Mouse (Mus musculus): Measurements from ENCODE around the gene Rprd2. TPM values are rescaled to one million over a fixed set of nuclear protein-coding genes. Genes with fewer than 3 reads are reported as not detected.
"Not testable (repeated sequence)": the region's sequence is repeated elsewhere in the genome, so short reads cannot be mapped to it uniquely, and the experiment has no call there.

Gene Rprd2
- total RNA-seq (2018; cell fraction: chromatin; rRNA removed) = 100 to 1,000 TPM in 2 of 26 experiments, 10 to 100 TPM in 24; 21.7 to 121 (median 63.9) TPM
- 10 to 100 TPM; 26.6 to 59.6 (median 44.1) TPM for total RNA-seq (2018; cell fraction: cytosol; rRNA removed)
- 100 to 1,000 TPM in 3 of 26 experiments, 10 to 100 TPM in 23; 24.1 to 116 (median 52.2) TPM for total RNA-seq (2018; cell fraction: nucleus; rRNA removed)
- polyA plus RNA-seq (2018) = 15.5 to 19.9 TPM (median 19.3 TPM) in 3 replicates

GRCm38 (mm10) chr3:95818571-95819288, at the start of gene Rprd2:
TSS of gene Rprd2 (minus strand) at chr3:95818863.
- peak within 1 kb of the TSS; percentile 82 for H3K4me3 ChIP-seq (ENCODE audit: inconsistent target)
- H3K36me3 ChIP-seq (ENCODE audit: inconsistent target) = no peaks in the 10 kb centered on the region
- under 1% methylated on average over 57 of the region's 60 CpGs for WGBS (ENCODE audit: missing documents)
- peak within 1 kb of the TSS; percentile 95 for H3K27ac ChIP-seq
- H3K79me2 ChIP-seq (ENCODE audit: inconsistent target) = peaks cover 46% of the 10 kb centered on the region

GRCm38 (mm10) chr3:95867408-95867807, 48.7 kb upstream of the Rprd2 start:
- Histone ChIP-seq H3K27ac (no peak overlapping the region), H3K36me3 (ENCODE audit: inconsistent target) (peaks cover 53% of the 10 kb centered on the region), H3K4me3 (ENCODE audit: inconsistent target) (no peak overlapping the region), H3K79me2 (ENCODE audit: inconsistent target) (peaks cover 66% of the 10 kb centered on the region)
- 100% methylated on average over 2 of the region's 2 CpGs for WGBS (ENCODE audit: missing documents)

- 87% methylated on average over 5 of the region's 5 CpGs for WGBS (ENCODE audit: missing documents)
- Histone ChIP-seq H3K4me3 (ENCODE audit: inconsistent target) (no peak overlapping the region), H3K79me2 (ENCODE audit: inconsistent target) (peaks cover 53% of the 10 kb centered on the region), H3K27ac (no peak overlapping the region), H3K36me3 (ENCODE audit: inconsistent target) (peaks cover 53% of the 10 kb centered on the region)
These were observed 47.4 kb upstream of the Rprd2 start for GRCm38 (mm10) chr3:95866071-95866470.

DNA sequence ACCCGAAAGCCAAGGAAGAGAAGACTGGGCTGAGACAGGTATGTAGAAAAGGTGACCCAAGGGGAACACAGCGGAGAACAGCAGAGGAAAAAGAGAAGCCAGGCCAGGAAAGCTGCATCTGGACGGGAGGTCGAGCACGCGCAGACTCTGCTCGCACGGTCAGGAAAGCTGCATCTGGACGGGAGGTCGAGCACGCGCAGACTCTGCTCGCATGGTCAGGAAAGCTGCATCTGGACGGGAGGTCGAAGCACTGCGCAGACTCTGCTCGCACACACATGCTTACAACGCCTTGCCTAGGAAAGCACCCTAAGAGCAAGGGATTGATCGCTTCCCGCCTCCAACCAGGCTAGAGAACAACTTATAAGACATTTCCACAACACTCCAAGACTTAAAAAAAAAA, 46.9 kb upstream of the Rprd2 start:
- no peak overlapping the region for H3K27ac ChIP-seq
- H3K79me2 ChIP-seq (ENCODE audit: inconsistent target) = peaks cover 48% of the 10 kb centered on the region
- no peak overlapping the region for H3K4me3 ChIP-seq (ENCODE audit: inconsistent target)
- H3K36me3 ChIP-seq (ENCODE audit: inconsistent target) = peaks cover 53% of the 10 kb centered on the region
- 95% methylated on average over 20 of the region's 20 CpGs for WGBS (ENCODE audit: missing documents)

DNA sequence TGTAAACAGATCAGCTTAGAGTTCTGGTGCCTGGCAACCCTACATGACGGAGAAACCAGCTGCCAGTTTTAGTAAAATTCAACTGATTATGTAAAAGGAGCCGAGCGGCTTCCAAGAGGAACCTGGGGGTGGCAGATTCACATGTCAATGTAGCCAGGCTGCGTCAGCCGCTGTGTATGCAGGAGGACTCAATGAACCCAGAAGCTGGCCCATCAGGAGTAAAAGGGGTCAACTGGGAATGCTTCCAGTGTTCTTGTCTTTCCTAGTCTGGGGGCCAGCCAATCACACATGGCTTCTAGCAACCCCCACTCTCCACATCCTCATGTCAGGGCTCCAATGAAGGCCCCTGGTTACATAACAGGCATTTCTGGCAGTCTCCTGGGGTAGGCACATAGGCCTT, 46.4 kb upstream of the Rprd2 start:
- H3K36me3 ChIP-seq (ENCODE audit: inconsistent target) = peaks cover 53% of the 10 kb centered on the region
- no peak overlapping the region for H3K27ac ChIP-seq
- H3K4me3 ChIP-seq (ENCODE audit: inconsistent target) = no peak overlapping the region
- 95% methylated on average over 5 of the region's 5 CpGs for WGBS (ENCODE audit: missing documents)
- peaks cover 43% of the 10 kb centered on the region for H3K79me2 ChIP-seq (ENCODE audit: inconsistent target)

DNA sequence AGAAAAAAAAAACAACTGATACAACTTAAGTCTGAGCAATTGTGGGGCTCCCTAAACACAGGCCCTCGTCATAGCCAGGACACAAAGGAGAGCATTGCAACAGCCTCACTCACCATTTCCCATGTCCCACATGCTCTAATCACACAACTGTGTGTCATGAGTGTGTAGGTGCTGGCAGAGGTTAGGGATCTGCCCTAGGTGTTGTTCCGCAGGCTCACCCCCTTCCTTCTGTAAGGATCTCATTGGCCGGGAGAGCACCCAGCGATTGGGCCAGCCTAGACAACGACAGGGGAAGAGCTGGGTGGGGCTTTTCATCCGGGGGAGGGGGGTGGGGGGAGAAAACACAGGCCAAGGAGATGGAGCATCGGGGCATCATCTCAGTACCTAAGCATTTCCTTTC, 44.9 kb upstream of the Rprd2 start:
- WGBS (ENCODE audit: missing documents) = 78% methylated on average over 6 of the region's 7 CpGs
- no peak overlapping the region for H3K27ac ChIP-seq
- peaks cover 28% of the 10 kb centered on the region; the same call in 1 of the 2 replicates for H3K79me2 ChIP-seq (ENCODE audit: inconsistent target)
- no peak overlapping the region for H3K4me3 ChIP-seq (ENCODE audit: inconsistent target)
- H3K36me3 ChIP-seq (ENCODE audit: inconsistent target) = peaks cover 41% of the 10 kb centered on the region

DNA sequence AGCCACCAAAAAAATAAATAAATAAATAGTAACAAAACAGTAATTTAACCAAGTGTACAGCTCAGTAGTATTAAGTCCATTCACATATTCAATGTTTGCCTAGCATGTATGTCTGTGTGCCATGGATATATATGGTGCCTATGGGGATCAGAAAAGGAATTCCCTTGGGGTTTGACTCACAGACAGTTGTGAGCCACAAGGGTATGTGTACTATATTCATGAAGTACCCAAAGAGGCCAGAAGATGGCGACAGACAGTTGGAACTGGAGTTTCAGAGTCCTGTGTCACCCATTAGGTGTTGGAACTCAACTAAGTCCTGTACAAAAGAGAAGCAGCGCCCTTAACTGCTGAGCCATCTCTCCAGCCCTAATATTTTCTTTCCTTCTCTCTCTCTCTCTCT, 43.1 kb upstream of the Rprd2 start:
- Histone ChIP-seq H3K79me2 (ENCODE audit: inconsistent target) (peaks cover 15% of the 10 kb centered on the region; the same call in 1 of the 2 replicates), H3K36me3 (ENCODE audit: inconsistent target) (peaks cover 26% of the 10 kb centered on the region; the same call in 1 of the 2 replicates), H3K27ac (no peak overlapping the region), H3K4me3 (ENCODE audit: inconsistent target) (no peak overlapping the region)
- WGBS (ENCODE audit: missing documents) = 45% methylated on average over 2 of the region's 2 CpGs

DNA sequence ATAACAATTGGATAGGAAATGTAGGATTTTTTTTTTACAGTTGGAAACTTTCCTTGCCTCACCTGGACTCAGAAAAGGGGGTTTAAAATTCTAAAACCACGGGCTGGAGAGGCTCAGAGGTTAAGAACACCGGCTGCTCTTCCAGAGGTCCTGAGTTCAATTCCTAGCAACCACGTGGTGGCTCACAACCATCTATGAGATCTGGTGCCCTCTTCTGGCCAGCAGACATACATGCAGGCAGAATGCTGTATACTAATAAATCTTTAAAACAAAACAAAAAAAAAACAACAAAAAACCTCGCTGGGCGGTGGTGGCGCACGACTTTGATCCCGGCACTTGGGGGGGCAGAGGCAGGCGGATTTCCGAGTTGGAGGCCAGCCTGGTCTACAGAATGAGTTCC, 42.6 kb upstream of the Rprd2 start:
- peaks cover 26% of the 10 kb centered on the region; the same call in 1 of the 2 replicates for H3K36me3 ChIP-seq (ENCODE audit: inconsistent target)
- WGBS (ENCODE audit: missing documents) = 89% methylated on average over 10 of the region's 10 CpGs
- peaks cover 11% of the 10 kb centered on the region; the same call in 1 of the 2 replicates for H3K79me2 ChIP-seq (ENCODE audit: inconsistent target)
- H3K4me3 ChIP-seq (ENCODE audit: inconsistent target) = no peak overlapping the region
- H3K27ac ChIP-seq = no peak overlapping the region

- H3K79me2 ChIP-seq (ENCODE audit: inconsistent target) = peaks cover 11% of the 10 kb centered on the region
- H3K4me3 ChIP-seq (ENCODE audit: inconsistent target) = no peak overlapping the region
- 81% methylated on average over 3 of the region's 3 CpGs for WGBS (ENCODE audit: missing documents)
- H3K27ac ChIP-seq = no peak overlapping the region
- H3K36me3 ChIP-seq (ENCODE audit: inconsistent target) = peaks cover 22% of the 10 kb centered on the region; the same call in 1 of the 2 replicates
These were observed 41.7 kb upstream of the Rprd2 start for GRCm38 (mm10) chr3:95860323-95860722.

DNA sequence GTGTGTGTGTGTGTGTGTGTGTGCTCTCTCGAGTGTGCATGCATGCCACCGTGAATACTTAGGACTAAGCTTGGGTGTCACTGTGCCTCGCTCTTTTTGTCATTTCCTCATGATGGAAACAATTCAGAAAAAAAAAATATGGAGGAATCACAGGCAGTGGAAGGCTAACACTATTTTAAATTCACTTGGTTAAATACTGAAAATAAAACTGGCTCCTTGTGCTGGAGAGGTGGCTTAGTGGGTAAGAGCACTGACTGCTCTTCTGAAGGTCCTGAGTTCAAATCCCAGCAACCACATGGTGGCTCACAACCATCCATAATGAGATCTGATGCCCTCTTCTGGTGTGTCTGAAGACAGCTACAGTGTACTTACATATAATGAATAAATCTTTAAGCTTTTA, 39.6 kb upstream of the Rprd2 start:
- not testable (repeated sequence) for H3K36me3 ChIP-seq (ENCODE audit: inconsistent target); H3K4me3 ChIP-seq (ENCODE audit: inconsistent target); H3K27ac ChIP-seq
- 100% methylated on average over 3 of the region's 3 CpGs for WGBS (ENCODE audit: missing documents)
- peaks cover 23% of the 10 kb centered on the region for H3K79me2 ChIP-seq (ENCODE audit: inconsistent target)

GRCm38 (mm10) chr3:95857050-95857449, 38.4 kb upstream of the Rprd2 start:
- not testable (repeated sequence) for H3K4me3 ChIP-seq (ENCODE audit: inconsistent target); H3K27ac ChIP-seq
- Histone ChIP-seq H3K36me3 (ENCODE audit: inconsistent target) (peaks cover 13% of the 10 kb centered on the region), H3K79me2 (ENCODE audit: inconsistent target) (peaks cover 28% of the 10 kb centered on the region)
- WGBS (ENCODE audit: missing documents) = no CpG with 5 or more reads among the region's 1 CpGs

GRCm38 (mm10) chr3:95856115-95856514, 37.5 kb upstream of the Rprd2 start:
- Histone ChIP-seq H3K36me3 (ENCODE audit: inconsistent target) (peaks cover 22% of the 10 kb centered on the region), H3K27ac (no peak overlapping the region), H3K79me2 (ENCODE audit: inconsistent target) (peaks cover 28% of the 10 kb centered on the region), H3K4me3 (ENCODE audit: inconsistent target) (no peak overlapping the region; the same call in 1 of the 2 replicates)
- 50% methylated on average over 7 of the region's 7 CpGs for WGBS (ENCODE audit: missing documents)

- Histone ChIP-seq H3K4me3 (ENCODE audit: inconsistent target) (peak within 1 kb of the TSS; percentile 88), H3K36me3 (ENCODE audit: inconsistent target) (peaks cover 27% of the 10 kb centered on the region), H3K27ac (peak within 1 kb of the TSS; percentile 49; the same call in 1 of the 2 replicates), H3K79me2 (ENCODE audit: inconsistent target) (peaks cover 28% of the 10 kb centered on the region)
- WGBS (ENCODE audit: missing documents) = under 1% methylated on average over 48 of the region's 56 CpGs
These were observed 36.9 kb upstream of the Rprd2 start, which contains the start of gene Prpf3 for GRCm38 (mm10) chr3:95855502-95856089. TSS of gene Prpf3 (minus strand) at chr3:95855885.

DNA sequence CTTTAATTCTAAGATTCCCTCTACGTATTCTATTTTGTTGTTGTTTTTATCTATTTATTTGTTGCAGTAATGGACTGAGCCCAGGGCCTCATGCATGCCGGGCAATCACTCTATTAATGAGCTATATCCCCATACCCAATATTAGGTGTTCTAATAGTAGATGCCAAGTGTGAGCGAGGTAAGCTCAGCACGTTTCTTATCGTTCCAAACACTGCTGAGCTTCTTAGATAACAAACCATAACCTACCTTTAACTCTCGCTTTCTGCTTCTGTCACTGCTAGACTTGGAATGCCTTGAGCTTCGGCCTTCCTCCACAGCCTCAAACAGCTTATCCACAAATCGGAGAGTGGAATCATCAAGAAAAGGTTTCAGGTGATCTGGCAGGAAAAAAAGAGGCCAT, 32.7 kb upstream of the Rprd2 start:
- no peak overlapping the region for H3K27ac ChIP-seq
- H3K36me3 ChIP-seq (ENCODE audit: inconsistent target) = peaks cover 62% of the 10 kb centered on the region
- peaks cover 28% of the 10 kb centered on the region for H3K79me2 ChIP-seq (ENCODE audit: inconsistent target)
- H3K4me3 ChIP-seq (ENCODE audit: inconsistent target) = no peak overlapping the region
- 97% methylated on average over 8 of the region's 8 CpGs for WGBS (ENCODE audit: missing documents)

GRCm38 (mm10) chr3:95850611-95851010, 31.9 kb upstream of the Rprd2 start:
- Histone ChIP-seq H3K36me3 (ENCODE audit: inconsistent target) (peaks cover 69% of the 10 kb centered on the region), H3K79me2 (ENCODE audit: inconsistent target) (peaks cover 28% of the 10 kb centered on the region), H3K4me3 (ENCODE audit: inconsistent target) (no peak overlapping the region), H3K27ac (no peak overlapping the region)
- 95% methylated on average over 4 of the region's 4 CpGs for WGBS (ENCODE audit: missing documents)
